Mouse (Mus musculus): ENCODE measurements around the gene Usp24.

DNA sequence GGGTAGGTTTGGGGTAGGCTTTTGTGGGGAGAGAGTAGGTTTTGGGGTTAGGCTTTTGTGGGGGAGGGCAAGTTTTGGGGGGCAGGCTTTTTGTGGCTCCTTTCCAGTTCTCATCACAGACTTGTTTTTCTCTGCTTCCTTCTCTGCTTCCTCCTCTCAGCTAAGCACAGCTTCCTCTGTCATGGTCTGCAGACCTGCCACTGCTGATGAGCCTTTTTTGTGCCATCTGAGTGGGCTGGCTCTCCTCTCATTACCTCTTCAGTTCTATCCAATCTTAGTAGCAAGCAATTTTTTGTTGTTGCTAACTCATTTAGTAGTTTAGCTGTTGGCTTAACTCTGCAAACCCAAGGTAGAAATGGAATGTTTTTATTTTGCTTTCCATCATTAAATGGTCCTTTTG lies 1.7 kb upstream of the Usp24 start:
- no peak for TF ChIP-seq CTCF (IDR thresholded peaks at IDR 0.05; ENCODE audit: low read depth)
- TF ChIP-seq EP300 (optimal IDR thresholded peaks at IDR 0.05), result no peak

Measured in stomach, postnatal 0 days (tissue).